Mouse (Mus musculus) cerebellum, adult 2 months (tissue): ENCODE measurements around the gene Ccdc78. TPM values are rescaled to one million over a fixed set of nuclear protein-coding genes. Genes with fewer than 3 reads are reported as not detected.

Source experiments
- DNase-seq, 2 experiments: peaks; one replicate each; pipeline ENCODE4 v3.0.0; 2021
- H3K27ac ChIP-seq: fragments of 200-500 bp; 2 replicates; pipeline ENCODE4 v1.5.1; 2012; ENCODE audit warnings: low read length, control low read depth, inconsistent platforms; ENCODE audit not compliant: insufficient read depth
- H3K27me3 ChIP-seq: fragments of 200-500 bp; 2 replicates; pipeline ENCODE4 v1.6.1; 2012; ENCODE audit warnings: inconsistent platforms, mild to moderate bottlenecking, low read length, moderate library complexity; ENCODE audit not compliant: control insufficient read depth, insufficient read depth
- H3K4me1 ChIP-seq: fragments of 200-500 bp; 2 replicates; pipeline ENCODE4 v1.6.1; 2011; ENCODE audit warnings: low read length; ENCODE audit not compliant: control insufficient read depth, insufficient read depth
- H3K4me3 ChIP-seq: fragments of 200-500 bp; replicated peaks from 2 replicates; pipeline ENCODE3; 2011; ENCODE audit warnings: mild to moderate bottlenecking, low read depth, low read length, control low read depth; ENCODE audit not compliant: insufficient read depth
- CTCF ChIP-seq: fragments of 200-500 bp; IDR thresholded peaks from 2 replicates; pipeline ENCODE4 v1.5.1; 2011; ENCODE audit warnings: low read depth, mild to moderate bottlenecking, control low read depth, low read length, moderate library complexity, borderline replicate concordance; ENCODE audit not compliant: insufficient read depth
- POLR2A ChIP-seq: fragments of 200-500 bp; IDR thresholded peaks from 2 replicates; pipeline ENCODE4 v1.6.1; 2011; ENCODE audit warnings: low read length, control low read depth, borderline replicate concordance; ENCODE audit not compliant: insufficient read depth
- WGBS: fragments of 180-500 bp; shearing (Covaris S2); methylation state at CpG from one replicate; pipeline ENCODE4 v1.1.7; 2018; 5-methylcytosine and 5-hydroxymethylcytosine counted together
- polyA plus RNA-seq: library from polyadenylated mRNA; depleted of rRNA; stranded (reverse); fragments of >200 nt; gene quantifications from 2 replicates; pipeline ENCODE4 v1.2.3, GENCODE M21; 2012

Ccdc78 gene
- polyA plus RNA-seq, 1 experiment: 0.47 TPM

GRCm38 (mm10) chr17:25754241-25754640 is 32.1 kb upstream of the Ccdc78 start, which contains the start of gene Msln:
Gene Msln, minus strand, starts transcription at chr17:25754378.
- no peak within 1 kb of the TSS for H3K27ac ChIP-seq
- no peak for DNase-seq
- no peaks in the 10 kb centered on the region for H3K27me3 ChIP-seq
- 74% methylated on average over 9 of the region's 9 CpGs for WGBS
- H3K4me3 ChIP-seq: no peak within 1 kb of the TSS
- H3K4me1 ChIP-seq: no peaks in the 10 kb centered on the region
- no peak for TF ChIP-seq POLR2A
- TF ChIP-seq CTCF: no peak

DNA sequence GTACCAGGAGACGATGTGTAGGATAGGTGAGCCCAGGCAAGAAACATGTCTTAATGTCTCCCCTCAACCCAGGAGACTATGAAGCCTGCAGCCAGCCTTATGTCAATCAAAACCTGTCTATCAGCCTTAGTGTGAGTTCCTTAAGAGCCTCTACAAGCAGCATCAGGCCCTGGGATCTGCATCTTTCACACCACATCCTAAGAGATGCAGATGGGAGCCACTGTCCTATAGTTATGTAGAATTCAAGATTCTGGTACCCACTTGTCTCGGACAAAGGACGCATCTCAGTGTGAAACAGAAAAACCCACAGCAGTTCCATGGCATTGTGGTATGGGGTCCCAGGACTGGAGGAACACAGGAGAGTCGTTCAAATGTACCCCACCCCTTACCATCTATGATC is 31.3 kb upstream of the Ccdc78 start:
- TF ChIP-seq POLR2A (no peak), CTCF (no peak)
- Histone ChIP-seq H3K27me3 (no peaks in the 10 kb centered on the region), H3K4me1 (no peaks in the 10 kb centered on the region), H3K4me3 (no peak overlapping the region), H3K27ac (no peak overlapping the region)
- WGBS: 74% methylated on average over 4 of the region's 4 CpGs
- no peak for DNase-seq

- Histone ChIP-seq H3K27me3 (no peaks in the 10 kb centered on the region), H3K4me3 (no peak overlapping the region), H3K4me1 (no peaks in the 10 kb centered on the region), H3K27ac (no peak overlapping the region)
- 58% methylated on average over 4 of the region's 4 CpGs for WGBS
- DNase-seq: no peak
- no peak for TF ChIP-seq POLR2A
- TF ChIP-seq CTCF: no peak
These were observed 30.6 kb upstream of the Ccdc78 start for GRCm38 (mm10) chr17:25755627-25756377.

DNA sequence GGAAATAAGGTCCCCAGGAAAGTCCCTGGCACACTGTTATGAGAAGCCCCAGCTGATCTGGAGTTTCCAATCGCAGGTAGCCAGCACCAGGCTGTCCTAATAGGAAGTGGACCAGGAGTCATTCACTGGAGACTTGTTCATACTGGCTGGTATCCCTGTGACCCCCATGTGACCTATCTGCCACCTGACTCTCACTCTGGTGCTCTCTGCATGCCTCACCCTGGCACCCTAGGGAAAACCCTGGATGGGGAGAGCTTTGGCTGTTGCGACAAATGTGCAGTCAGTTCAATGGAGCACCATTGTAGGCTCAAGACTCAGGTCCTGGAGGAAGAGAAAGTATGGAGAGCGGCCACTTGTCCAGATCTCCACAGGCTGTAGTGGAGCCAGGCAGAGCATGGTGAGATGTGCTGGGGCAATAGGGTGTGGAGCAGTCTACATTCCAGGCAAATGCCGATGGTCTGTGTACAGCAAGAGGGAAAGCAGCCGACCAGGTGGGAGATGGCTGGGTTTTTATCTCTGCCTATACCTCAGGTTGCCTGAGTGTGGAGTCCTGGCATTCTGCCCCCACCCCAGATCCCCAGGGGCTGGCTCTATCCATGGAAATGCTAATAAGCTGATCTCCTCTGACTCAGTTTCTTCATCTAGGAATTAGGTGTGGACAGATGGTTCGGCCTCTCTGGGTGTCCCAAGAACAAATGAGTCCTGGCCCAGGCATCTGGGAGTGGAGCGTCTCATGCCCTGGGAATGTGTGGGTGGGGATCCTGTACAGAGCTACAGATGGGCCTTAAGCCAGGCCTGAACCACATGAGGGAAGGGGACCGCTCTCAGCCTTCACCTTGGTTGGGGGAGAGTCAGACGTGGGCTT is 29.8 kb upstream of the Ccdc78 start:
- no peak for DNase-seq

DNA sequence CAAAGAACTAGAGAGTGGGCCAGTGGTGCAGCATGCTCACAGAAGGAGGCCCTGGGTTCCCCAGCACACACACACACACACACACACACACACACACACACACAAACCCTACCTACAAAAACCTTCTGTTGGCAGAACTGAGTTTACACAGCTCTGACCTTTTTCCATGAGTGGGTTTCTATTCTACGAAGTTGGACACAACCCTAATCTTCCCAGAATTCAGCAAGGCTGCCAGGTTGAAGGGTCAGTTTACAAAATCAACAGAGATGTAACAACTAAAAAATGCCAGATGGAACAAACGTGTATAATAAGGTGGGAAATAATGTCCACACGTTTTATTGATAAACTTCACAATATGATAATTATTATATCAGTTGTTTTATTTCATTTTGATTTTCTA is 28.7 kb upstream of the Ccdc78 start:
- Histone ChIP-seq H3K4me3 (no peak overlapping the region), H3K27ac (no peak overlapping the region), H3K4me1 (no peaks in the 10 kb centered on the region), H3K27me3 (no peaks in the 10 kb centered on the region)
- DNase-seq: no peak
- 69% methylated on average over 3 of the region's 3 CpGs for WGBS
- TF ChIP-seq CTCF: no peak
- no peak for TF ChIP-seq POLR2A

More for the DNA sequence above, 29.8 kb upstream of the Ccdc78 start:
- H3K4me3 ChIP-seq: no peak overlapping the region
- TF ChIP-seq CTCF: no peak
- no peaks in the 10 kb centered on the region for H3K27me3 ChIP-seq
- 66% methylated on average over 9 of the region's 9 CpGs for WGBS
- no peaks in the 10 kb centered on the region for H3K4me1 ChIP-seq
- H3K27ac ChIP-seq: no peak overlapping the region

DNA sequence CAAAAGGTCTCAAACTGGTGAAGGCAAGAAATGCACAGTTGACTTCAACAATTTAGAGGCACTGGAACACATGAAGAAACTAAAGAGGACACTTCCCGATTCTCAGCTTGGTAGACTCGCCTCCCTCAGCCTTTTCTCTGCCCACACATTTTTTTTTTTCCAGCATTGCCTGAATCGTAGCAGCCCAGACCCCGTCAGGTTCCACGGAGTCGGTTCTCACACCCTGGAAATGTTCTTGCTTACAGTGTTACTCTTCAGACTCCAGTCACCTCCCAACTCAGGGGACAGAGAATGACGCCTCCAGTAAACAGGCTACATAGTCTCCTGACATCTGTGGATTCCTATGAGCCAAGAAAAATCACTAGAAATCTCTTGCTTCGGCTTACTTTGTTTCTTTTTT is 26.2 kb upstream of the Ccdc78 start:
- H3K4me1 ChIP-seq: no peaks in the 10 kb centered on the region
- H3K27ac ChIP-seq: no peak overlapping the region
- TF ChIP-seq CTCF (no peak), POLR2A (no peak)
- H3K4me3 ChIP-seq: no peak overlapping the region
- no peaks in the 10 kb centered on the region for H3K27me3 ChIP-seq
- 78% methylated on average over 8 of the region's 8 CpGs for WGBS
- no peak for DNase-seq

- no peak overlapping the region for H3K4me3 ChIP-seq
- H3K27me3 ChIP-seq: no peaks in the 10 kb centered on the region
- no peak for TF ChIP-seq POLR2A
- TF ChIP-seq CTCF: no peak
- WGBS: 7% methylated on average over 4 of the region's 4 CpGs
- H3K27ac ChIP-seq: no peak overlapping the region
- H3K4me1 ChIP-seq: no peaks in the 10 kb centered on the region
- DNase-seq: peak in 1 of 2 experiments; percentile 26
These were observed 24.8 kb upstream of the Ccdc78 start for GRCm38 (mm10) chr17:25761561-25761970.
